Mouse (Mus musculus): ENCODE results near the gene Pald1. TPM values are rescaled to one million over a fixed set of nuclear protein-coding genes. Genes with fewer than 3 reads are reported as not detected.
A peak's percentile ranks its signal among the peaks of the same experiment; 100 is the strongest.

Pald1 gene
- total and polyA plus RNA-seq, 3 experiments: 17.7 to 26.6 (median 18.5) TPM

GRCm38 (mm10) chr10:61331046-61331445 lies 52.3 kb downstream of the Pald1 start:
- no peak for DNase-seq

GRCm38 (mm10) chr10:61328927-61329326 lies 54.4 kb downstream of the Pald1 start:
- no peak for DNase-seq

DNA sequence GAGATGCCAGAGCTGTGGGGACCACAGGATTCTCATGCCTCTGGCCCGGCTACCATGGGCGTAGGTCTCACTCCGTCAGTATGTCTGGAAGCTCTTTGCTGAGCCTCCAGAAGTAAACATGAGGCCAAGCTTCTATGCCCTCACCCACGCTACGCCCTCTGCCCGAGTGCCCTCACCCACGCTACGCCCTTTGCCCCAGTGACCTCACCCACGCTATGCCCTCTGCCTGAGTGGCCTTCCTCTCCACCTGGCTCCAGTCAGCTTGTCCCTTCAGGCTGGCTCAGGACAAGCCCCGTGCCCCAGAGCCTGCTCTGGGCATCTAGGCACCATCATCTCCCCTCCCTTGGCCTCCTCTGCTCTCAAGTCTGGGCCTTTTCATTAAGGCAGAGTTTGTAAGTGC lies 55.8 kb downstream of the Pald1 start:
- no peak for DNase-seq

DNA sequence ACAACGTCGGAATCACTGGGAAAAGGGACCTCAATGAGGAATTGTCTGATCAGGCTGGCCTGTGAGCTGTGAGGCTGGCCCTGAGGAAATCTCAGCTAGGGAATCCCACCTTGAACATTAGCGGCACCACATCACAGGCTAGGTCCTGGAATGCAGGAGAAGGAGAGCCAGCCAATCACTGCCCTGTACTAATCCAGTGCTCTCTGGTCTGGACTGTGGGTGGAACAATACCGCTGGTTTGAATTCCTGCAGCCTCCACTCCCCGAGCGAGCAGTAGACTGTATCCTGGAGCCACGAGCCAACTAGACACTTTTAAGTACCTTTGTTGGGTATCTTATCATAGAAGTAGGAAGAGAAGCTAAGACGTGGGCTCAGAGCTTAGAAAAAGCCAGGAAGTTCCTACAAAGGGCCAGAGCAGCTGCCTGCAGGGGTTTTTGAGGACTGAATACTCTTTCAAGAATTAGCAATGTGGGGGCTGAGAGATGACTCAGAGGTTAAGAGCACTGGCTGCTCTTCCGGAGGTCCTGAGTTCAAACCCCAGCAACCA lies 57.5 kb downstream of the Pald1 start:
- no peak for DNase-seq

DNA sequence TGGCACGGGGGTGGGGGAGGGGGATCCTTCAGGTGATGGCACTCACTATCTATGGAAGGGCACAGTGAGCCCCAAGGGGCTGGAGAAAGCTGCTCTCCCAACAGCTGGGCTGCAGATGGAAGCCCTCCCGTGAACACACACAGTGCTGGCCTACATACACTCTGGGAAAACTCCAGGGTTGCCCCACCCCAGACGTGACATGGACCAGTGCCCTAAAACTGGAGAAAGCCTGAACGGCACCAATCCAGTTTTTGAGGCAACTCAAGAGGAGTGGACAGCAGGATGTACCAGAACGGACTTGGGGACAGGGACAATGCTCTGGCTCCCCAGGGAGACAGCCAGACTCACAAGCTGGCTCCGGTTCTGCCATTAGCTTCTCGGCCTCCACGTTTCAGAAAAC lies 58.6 kb downstream of the Pald1 start:
- no peak for DNase-seq

DNA sequence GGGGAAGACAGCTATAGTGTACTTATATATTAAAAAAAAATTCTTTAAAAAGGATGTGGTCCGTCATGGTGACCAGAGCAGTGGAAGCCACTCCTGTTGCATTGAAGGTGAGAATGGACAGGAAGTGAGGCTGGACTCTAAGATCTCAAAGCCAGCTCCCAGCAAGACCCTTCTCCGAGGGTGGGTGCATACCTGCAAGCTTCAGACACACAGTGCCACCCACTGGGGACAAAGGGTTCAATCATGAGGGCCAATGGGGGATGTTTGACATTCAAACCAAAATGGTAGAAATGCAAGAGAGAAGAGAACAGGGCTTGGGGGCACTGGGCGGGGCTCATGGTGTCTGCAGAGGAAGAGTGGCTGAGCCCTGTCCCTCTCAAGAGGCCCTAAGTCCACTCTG lies 64.8 kb downstream of the Pald1 start:
- DNase-seq: no peak

DNA sequence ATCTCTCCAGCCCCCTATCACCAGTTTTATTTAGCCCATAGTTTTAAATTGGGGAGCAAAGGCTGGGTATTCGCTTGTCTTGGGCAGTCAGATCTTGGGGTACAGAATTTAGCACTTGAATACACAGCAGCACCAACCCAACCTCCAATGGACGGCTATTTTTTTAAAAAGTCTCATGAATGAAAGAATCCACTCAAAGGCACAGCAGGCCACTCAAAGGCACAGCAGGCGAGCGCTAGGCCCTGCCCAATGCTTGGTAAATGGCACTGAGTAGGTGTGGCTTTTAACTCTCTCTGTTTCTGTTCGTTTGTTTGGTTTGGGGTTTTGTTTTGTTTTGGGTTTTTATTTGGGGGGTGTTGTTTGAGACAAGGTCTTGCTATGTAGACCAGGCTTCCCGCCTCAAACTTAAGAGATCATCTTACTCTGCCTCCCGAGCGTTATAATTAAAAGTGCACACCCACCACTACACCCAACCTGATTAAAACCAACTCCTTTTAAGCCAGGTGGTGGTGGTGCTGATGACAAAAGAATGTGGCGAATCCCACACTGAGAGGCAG lies 67.9 kb downstream of the Pald1 start:
- no peak for DNase-seq

- no peak for DNase-seq
Measured at GRCm38 (mm10) chr10:61313750-61314149, 69.6 kb downstream of the Pald1 start.

- DNase-seq: no peak
Measured at GRCm38 (mm10) chr10:61312754-61313153, 70.6 kb downstream of the Pald1 start.

- DNase-seq: no peak
Measured at GRCm38 (mm10) chr10:61312159-61312558, 71.2 kb downstream of the Pald1 start.

DNA sequence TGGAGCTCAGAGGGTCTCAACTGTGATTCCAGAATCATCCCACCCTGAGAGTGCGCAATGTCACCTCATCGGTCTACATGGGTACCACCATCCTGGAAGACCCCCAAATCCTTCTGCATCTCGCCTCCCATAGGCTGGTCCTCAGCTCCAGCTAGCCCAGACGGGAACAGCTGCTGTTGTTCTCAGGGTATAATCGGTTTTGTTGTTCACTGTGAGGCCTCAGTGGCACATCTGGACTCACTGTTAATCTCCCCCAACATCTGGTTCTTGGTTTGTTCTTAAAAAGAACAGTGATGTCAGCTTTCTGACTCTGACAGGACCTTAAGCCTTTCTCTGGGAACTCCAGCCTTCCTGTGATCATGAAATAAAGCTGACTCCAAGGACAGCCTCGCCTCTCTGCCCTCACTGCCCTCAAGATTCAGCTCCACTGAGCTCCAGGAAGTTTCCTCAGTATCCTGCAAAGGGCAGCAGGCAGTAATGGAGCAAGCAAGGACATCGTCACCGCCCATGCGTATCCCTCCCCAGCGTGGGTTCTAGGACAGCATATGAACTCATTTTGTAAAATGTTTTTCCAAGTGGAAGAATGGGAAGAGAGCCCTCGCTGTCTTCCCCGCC lies 74.5 kb downstream of the Pald1 start:
- DNase-seq: peak; percentile 19

- no peak for DNase-seq
Measured at GRCm38 (mm10) chr10:61305928-61306590, 77.3 kb downstream of the Pald1 start.

DNA sequence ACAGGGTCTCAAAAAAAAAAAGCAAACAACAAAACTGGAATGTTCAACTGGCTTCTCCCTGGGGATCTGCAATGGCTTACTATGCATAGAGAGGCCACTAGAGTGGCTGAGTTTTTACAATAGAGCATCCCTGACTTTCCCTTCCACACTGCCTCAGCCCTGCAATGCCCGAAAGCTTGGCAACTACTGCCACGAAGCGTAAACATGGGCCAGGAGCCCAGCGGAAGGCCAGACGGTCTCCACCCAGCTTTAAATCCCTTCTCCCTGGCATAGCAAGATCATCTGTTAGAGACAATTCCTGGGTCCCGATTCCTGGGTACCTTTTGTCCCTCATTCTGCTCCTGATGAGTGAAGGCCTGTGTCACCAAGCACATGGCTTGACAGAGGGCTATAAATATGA lies 79.3 kb downstream of the Pald1 start:
- DNase-seq: no peak

- no peak for DNase-seq
Measured at GRCm38 (mm10) chr10:61300996-61301395, 82.3 kb downstream of the Pald1 start.

GRCm38 (mm10) chr10:61297477-61297876 lies 85.9 kb downstream of the Pald1 start, which contains the start of gene Prf1:
Gene Prf1, plus strand, starts transcription at chr10:61297833.
- no peak for DNase-seq

GRCm38 (mm10) chr10:61296713-61297445 lies 86.5 kb downstream of the Pald1 start:
- DNase-seq: no peak

DNA sequence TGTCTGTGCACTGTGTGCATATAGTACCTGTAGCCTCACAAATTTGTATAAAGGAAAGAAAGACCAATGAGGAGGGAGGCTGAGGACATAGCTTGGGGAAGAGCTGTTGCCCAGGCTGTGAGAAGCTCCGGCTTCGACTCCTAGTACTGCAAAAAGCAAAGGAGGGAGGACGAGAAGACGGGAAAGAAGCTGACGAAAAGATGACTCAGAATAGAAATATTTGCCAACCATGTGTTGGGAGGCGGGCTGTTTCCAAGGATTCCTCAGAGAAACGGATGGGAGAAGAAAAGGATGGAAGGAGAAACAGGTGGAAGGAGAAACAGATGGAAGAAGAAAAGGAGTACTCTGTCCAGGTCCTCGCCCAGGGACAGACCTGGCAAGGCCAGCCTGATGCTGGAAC lies 89.1 kb downstream of the Pald1 start:
- no peak for DNase-seq

DNA sequence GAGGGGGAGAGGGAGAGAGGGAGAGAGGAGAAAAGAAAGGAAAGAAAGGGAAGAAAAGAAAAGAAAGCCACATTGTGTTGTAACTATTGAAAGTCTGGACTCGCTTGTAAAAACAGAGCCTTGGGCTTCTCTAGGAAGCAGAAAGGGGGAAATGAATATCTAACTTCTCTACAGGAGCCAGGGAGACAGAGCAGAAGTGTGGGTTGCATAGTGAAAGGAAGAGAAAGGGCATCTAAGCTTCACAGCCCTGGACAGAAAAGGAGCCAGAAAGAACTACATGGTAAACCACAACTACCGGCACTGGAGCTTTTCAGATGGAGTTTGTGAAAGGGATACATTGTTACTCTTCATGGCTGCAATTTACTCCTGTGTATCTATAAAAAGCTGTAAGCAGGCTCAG lies 92.9 kb downstream of the Pald1 start:
- no peak for DNase-seq

DNA sequence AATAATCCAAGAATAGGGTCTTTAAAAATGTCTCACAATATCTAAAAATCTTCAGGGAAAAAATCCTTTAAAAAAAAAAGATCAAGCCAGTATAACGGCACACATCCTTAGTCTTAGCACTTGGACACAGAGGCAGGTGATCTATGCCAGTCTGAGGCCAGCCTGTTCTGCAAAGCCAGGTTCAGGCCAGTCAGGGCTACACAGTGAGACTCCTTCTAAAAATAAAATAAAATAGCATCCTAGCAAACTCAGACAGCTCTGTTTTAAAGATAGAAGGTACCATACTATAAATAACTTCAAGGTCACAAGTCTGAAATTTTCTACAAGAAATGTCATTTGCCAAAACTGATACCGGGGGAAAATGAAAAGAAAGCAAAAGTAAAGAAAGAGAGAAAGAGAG lies 93.3 kb downstream of the Pald1 start:
- no peak for DNase-seq

DNA sequence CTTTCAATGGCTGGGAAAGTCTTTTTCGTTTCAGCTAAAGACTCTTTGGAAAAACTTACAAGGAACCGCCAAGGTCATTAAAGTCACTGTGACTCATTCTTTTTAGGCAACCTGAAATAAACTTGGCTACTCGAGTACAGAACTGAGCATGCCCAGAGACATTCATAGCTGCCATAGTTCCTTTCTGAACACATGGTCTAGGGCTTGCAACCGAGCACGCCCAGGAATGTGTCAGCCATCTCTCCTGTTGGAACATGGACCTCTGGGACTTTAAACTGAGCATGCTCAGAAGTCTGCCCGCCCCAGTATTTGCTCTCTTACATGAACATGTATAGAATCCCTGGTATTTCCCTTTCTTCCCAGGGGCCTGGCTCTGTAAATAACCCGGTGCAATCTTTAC lies 97.1 kb downstream of the Pald1 start:
- peak; percentile 42 for DNase-seq

DNA sequence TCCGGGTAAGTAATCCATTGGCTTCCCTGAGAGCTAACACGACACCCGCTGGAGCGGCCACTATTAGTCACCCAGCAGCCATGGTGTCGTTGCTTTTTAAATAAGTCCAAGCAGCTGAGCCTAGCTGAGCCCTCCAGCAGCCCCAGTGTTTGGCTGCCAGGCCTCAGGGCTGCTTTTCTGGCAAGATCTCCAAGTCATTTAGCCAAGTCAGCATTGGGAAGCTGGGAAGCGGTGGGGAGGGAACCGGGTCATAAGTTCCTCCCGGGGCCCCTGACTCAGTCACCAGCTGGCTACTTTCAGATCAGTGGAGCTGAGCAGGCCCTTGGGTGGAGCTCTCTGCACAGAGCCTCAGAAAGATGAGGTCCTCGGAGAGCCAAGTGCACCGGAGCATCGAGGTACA lies 98.1 kb downstream of the Pald1 start:
- peak; percentile 44 for DNase-seq

- no peak for DNase-seq
Measured at GRCm38 (mm10) chr10:61284309-61284708, 99.0 kb downstream of the Pald1 start.

DNA sequence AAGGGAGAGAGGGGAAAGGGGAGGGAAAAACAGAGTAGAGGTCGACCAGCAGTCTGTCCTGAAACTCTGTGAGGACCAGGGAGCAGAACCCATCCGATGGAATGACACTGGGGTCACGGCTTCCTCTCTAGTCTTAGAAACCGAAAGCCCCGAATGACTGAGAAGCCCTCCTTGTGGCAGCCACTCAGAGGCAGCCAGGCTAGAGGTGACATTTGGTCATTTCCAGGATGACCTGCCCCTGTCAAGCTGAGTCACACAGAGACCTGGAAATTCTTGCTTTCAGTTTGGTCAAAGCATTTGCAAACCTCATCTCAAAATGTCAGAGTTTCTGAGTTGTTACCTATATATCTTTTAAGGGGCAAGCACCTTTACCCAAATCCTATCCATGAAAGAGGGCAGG lies 102.2 kb downstream of the Pald1 start:
- DNase-seq: peak; percentile 33

All from adrenal gland, adult 2 months (tissue).